Mouse (Mus musculus): ENCODE measurements around the gene Pcx. TPM values are rescaled to one million over a fixed set of nuclear protein-coding genes. Genes with fewer than 3 reads are reported as not detected.
A peak's percentile ranks its signal among the peaks of the same experiment; 100 is the strongest.

Pcx gene
- polyA plus RNA-seq, 1 experiment: 4.0 TPM

DNA sequence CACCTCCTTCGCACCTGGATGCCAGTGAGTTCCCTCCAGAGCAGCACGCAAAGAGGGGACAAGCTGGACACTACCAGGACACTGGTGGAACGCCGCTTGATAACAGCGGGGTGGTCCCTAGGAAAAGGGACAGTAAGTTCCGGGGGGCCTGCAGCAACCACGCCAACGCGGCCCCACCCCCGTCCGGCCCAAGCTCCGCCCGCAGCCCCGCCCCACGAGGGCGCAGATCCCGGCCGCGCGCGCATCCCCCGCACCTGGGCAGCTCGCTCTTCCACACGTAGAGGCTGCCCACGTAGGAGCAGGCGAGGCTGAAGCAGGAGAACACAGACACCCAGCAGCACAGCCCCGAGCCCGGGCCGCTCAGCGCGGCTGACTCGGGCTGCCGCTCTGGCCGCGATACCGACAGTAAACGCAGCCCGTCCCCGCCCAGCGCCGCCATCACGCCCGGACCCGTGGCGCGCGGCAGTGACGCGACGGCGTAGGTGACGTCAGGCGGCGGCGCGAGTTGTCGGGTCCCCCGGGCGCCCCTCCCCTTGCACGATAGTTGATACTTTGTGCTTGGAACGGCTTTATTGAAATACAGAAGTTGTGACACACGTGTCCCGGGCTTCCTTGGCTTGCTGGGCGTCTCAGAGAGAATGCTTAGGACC is 115.0 kb downstream of the Pcx start, which contains the start of gene Rce1:
Rce1 (minus strand) TSS at position 463 of the 650 bp plus-strand sequence.
- H3K36me3 ChIP-seq (ENCODE audit: control insufficient read depth, insufficient read depth): peaks cover 11% of the 10 kb centered on the region
- H3K79me2 ChIP-seq (ENCODE audit: control insufficient read depth, insufficient read depth): peaks cover 19% of the 10 kb centered on the region
- no peaks in the 10 kb centered on the region for H3K27me3 ChIP-seq (ENCODE audit: control insufficient read depth, insufficient read depth, insufficient read length)
- H3K79me3 ChIP-seq (ENCODE audit: low read depth): peaks cover 8% of the 10 kb centered on the region
- TF ChIP-seq MAX (IDR thresholded peaks at IDR 0.05) (no peak), MYOD1 (IDR thresholded peaks at IDR 0.05; ENCODE audit: control insufficient read depth, insufficient read length, low read depth) (no peak), CEBPB (IDR thresholded peaks at IDR 0.05; ENCODE audit: low read depth) (no peak), CTCF (IDR thresholded peaks at IDR 0.05; ENCODE audit: control insufficient read depth, insufficient read depth, insufficient read length) (no peak), FOSL1 (IDR thresholded peaks at IDR 0.05; ENCODE audit: insufficient read depth, low read length, poor library complexity, severe bottlenecking) (no peak), MYOG (IDR thresholded peaks at IDR 0.05; ENCODE audit: control insufficient read depth, extremely low read depth, insufficient read length) (no peak), USF1 (IDR thresholded peaks at IDR 0.05; ENCODE audit: low read depth) (no peak)
- peak within 1 kb of the TSS; percentile 92 for H3ac ChIP-seq (ENCODE audit: control insufficient read depth, insufficient read length, low read depth)
- H3K4me3 ChIP-seq (ENCODE audit: insufficient read depth, poor library complexity, severe bottlenecking): peak within 1 kb of the TSS; percentile 64

DNA sequence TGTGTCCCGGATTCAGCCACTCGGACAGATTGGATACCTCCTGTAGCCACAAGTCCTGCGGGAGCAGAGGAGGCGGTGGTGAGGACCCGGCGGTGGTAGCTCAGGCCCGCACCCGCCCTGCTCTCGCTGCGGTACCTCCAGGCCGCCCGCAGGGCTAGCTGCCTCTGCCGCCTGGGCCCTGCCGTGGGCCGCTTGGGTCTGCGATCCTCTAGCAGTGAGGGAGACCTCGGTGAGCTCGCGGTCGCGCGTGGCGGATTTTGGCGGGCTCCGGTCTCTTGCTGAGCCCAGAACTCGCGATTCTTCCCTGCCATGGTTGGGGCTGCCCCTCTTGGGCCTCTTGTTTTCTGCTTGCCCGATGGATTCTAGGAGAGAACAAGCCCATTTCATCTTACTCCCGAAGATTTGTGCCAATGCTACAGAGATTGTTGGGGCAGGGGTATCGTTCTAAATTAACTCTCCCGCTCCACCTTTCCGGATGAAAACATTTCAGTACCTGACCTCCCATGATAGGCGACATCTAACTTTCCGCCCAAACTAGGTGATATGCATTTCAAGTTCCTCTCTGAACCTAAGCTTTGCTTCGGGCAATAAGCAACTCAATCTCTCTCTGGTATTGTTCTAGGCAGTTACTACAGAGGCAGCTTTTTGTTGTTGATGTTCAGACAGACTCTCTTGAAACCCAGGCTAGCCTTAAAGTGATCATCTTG is 115.7 kb downstream of the Pcx start:
- Histone ChIP-seq H3K4me3 (ENCODE audit: insufficient read depth, poor library complexity, severe bottlenecking) (peak overlapping the region; percentile 64), H3K36me3 (ENCODE audit: control insufficient read depth, insufficient read depth) (peaks cover 11% of the 10 kb centered on the region), H3ac (ENCODE audit: control insufficient read depth, insufficient read length, low read depth) (peak overlapping the region; percentile 92), H3K27me3 (ENCODE audit: control insufficient read depth, insufficient read depth, insufficient read length) (no peaks in the 10 kb centered on the region), H3K79me3 (ENCODE audit: low read depth) (peaks cover 8% of the 10 kb centered on the region), H3K79me2 (ENCODE audit: control insufficient read depth, insufficient read depth) (peaks cover 19% of the 10 kb centered on the region)
- no peak for TF ChIP-seq MYOG (IDR thresholded peaks at IDR 0.05; ENCODE audit: control insufficient read depth, extremely low read depth, insufficient read length)
- no peak for TF ChIP-seq CEBPB (IDR thresholded peaks at IDR 0.05; ENCODE audit: low read depth)
- no peak for TF ChIP-seq FOSL1 (IDR thresholded peaks at IDR 0.05; ENCODE audit: insufficient read depth, low read length, poor library complexity, severe bottlenecking)
- no peak for TF ChIP-seq MYOD1 (IDR thresholded peaks at IDR 0.05; ENCODE audit: control insufficient read depth, insufficient read length, low read depth)
- TF ChIP-seq CTCF (IDR thresholded peaks at IDR 0.05; ENCODE audit: control insufficient read depth, insufficient read depth, insufficient read length): no peak
- no peak for TF ChIP-seq MAX (IDR thresholded peaks at IDR 0.05)
- no peak for TF ChIP-seq USF1 (IDR thresholded peaks at IDR 0.05; ENCODE audit: low read depth)

DNA sequence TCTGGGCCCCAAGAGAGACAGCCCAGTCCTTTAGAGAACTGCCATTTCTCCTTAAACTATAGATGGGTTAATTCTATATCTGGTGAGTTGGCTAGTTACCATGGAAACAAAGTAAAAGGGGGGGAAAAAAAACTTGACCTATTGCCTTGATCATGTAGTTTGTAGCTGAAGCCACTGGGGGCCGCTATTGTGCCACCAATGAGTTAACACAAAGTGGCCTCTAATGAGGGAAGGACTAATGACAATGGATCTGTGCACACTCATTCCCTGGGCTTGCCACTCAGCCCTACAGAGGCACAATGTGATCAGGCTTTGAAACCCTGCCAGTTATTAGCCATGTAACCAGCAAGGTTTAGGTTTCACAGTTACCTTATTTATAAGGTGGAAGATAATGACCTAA is 118.5 kb downstream of the Pcx start:
- Histone ChIP-seq H3K4me3 (ENCODE audit: insufficient read depth, poor library complexity, severe bottlenecking) (no peak overlapping the region), H3K27me3 (ENCODE audit: control insufficient read depth, insufficient read depth, insufficient read length) (no peaks in the 10 kb centered on the region), H3K79me2 (ENCODE audit: control insufficient read depth, insufficient read depth) (peaks cover 14% of the 10 kb centered on the region), H3K79me3 (ENCODE audit: low read depth) (peaks cover 8% of the 10 kb centered on the region), H3ac (ENCODE audit: control insufficient read depth, insufficient read length, low read depth) (no peak overlapping the region), H3K36me3 (ENCODE audit: control insufficient read depth, insufficient read depth) (no peaks in the 10 kb centered on the region)
- TF ChIP-seq CEBPB (IDR thresholded peaks at IDR 0.05; ENCODE audit: low read depth) (no peak), CTCF (IDR thresholded peaks at IDR 0.05; ENCODE audit: control insufficient read depth, insufficient read depth, insufficient read length) (peak; percentile 16), FOSL1 (IDR thresholded peaks at IDR 0.05; ENCODE audit: insufficient read depth, low read length, poor library complexity, severe bottlenecking) (no peak), MAX (IDR thresholded peaks at IDR 0.05) (no peak)

DNA sequence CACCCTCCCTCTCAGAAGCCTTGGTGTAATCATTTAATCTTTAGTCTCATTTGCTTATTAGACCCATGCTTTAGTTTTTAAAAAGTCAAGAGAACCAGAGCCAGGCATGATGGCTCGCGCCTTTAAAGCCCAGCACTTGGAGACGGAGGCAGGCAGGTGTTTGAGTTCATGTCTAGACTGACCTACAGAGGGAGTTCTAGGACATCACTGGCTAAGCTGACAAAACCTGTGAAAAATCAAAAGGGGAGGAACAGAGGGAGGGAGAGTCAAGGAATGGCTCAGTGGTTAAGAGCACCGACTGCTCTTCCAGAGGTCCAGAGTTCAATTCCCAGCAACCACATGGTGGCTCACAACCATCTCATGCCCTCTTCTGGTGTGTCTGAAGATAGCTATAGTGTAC is 125.7 kb downstream of the Pcx start:
- Histone ChIP-seq H3K79me3 (ENCODE audit: low read depth) (no peaks in the 10 kb centered on the region), H3K79me2 (ENCODE audit: control insufficient read depth, insufficient read depth) (no peaks in the 10 kb centered on the region), H3K4me3 (ENCODE audit: insufficient read depth, poor library complexity, severe bottlenecking) (no peak overlapping the region), H3ac (ENCODE audit: control insufficient read depth, insufficient read length, low read depth) (no peak overlapping the region), H3K36me3 (ENCODE audit: control insufficient read depth, insufficient read depth) (no peaks in the 10 kb centered on the region), H3K27me3 (ENCODE audit: control insufficient read depth, insufficient read depth, insufficient read length) (no peaks in the 10 kb centered on the region)
- no peak for TF ChIP-seq FOSL1 (IDR thresholded peaks at IDR 0.05; ENCODE audit: insufficient read depth, low read length, poor library complexity, severe bottlenecking)
- TF ChIP-seq MYOG (IDR thresholded peaks at IDR 0.05; ENCODE audit: control insufficient read depth, extremely low read depth, insufficient read length): no peak
- no peak for TF ChIP-seq MYOD1 (IDR thresholded peaks at IDR 0.05; ENCODE audit: control insufficient read depth, insufficient read length, low read depth)
- TF ChIP-seq CTCF (IDR thresholded peaks at IDR 0.05; ENCODE audit: control insufficient read depth, insufficient read depth, insufficient read length): no peak
- no peak for TF ChIP-seq CEBPB (IDR thresholded peaks at IDR 0.05; ENCODE audit: low read depth)
- TF ChIP-seq MAX (IDR thresholded peaks at IDR 0.05): no peak

DNA sequence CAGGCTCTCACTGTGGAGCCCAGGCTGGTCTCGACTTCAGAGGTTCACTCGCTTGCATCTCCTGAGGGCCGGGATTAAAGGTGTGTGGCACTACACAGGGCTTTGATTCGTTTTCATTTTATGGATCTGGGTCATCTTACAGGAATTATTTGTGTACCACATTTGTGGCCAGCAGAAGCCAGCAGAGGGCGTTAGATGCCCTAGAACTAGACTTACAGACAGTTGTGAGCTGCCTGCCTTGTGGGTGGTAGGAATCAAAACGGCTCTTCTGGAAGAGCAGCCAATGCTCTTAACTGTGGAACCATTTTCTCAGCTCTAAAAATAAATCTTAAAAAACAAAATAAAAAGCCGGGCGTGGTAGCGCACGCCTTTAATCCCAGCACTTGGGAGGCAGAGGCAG is 134.0 kb downstream of the Pcx start:
- Histone ChIP-seq H3K4me3 (ENCODE audit: insufficient read depth, poor library complexity, severe bottlenecking) (no peak overlapping the region), H3K79me3 (ENCODE audit: low read depth) (no peaks in the 10 kb centered on the region), H3K27me3 (ENCODE audit: control insufficient read depth, insufficient read depth, insufficient read length) (no peaks in the 10 kb centered on the region), H3K36me3 (ENCODE audit: control insufficient read depth, insufficient read depth) (no peaks in the 10 kb centered on the region), H3K79me2 (ENCODE audit: control insufficient read depth, insufficient read depth) (no peaks in the 10 kb centered on the region), H3ac (ENCODE audit: control insufficient read depth, insufficient read length, low read depth) (no peak overlapping the region)
- TF ChIP-seq MYOD1 (IDR thresholded peaks at IDR 0.05; ENCODE audit: control insufficient read depth, insufficient read length, low read depth) (no peak), FOSL1 (IDR thresholded peaks at IDR 0.05; ENCODE audit: insufficient read depth, low read length, poor library complexity, severe bottlenecking) (no peak), CTCF (IDR thresholded peaks at IDR 0.05; ENCODE audit: control insufficient read depth, insufficient read depth, insufficient read length) (no peak), MYOG (IDR thresholded peaks at IDR 0.05; ENCODE audit: control insufficient read depth, extremely low read depth, insufficient read length) (no peak), USF1 (IDR thresholded peaks at IDR 0.05; ENCODE audit: low read depth) (no peak), CEBPB (IDR thresholded peaks at IDR 0.05; ENCODE audit: low read depth) (no peak), MAX (IDR thresholded peaks at IDR 0.05) (no peak)
